Mouse (Mus musculus) hindbrain, embryonic 16.5 days (tissue): Measurements from ENCODE around the gene Efs. TPM values are rescaled to one million over a fixed set of nuclear protein-coding genes. Genes with fewer than 3 reads are reported as not detected.
"Not testable (repeated sequence)": the region's sequence is repeated elsewhere in the genome, so short reads cannot be mapped to it uniquely, and the experiment has no call there.

Source experiments
- ATAC-seq: fragments of 200-750 bp; cut with Nextera tagmentation; 2 replicates; pipeline ENCODE4 v1.8.0; 2017; ENCODE audit warnings: moderate TSS enrichment, moderate library complexity
- H3K27ac ChIP-seq: fragments of 300-500 bp; sonication (generic); 2 replicates; pipeline ENCODE4 v1.5.1; 2014; ENCODE audit warnings: low read depth, mild to moderate bottlenecking, control low read depth, low read length, moderate library complexity
- H3K27me3 ChIP-seq: fragments of 300-500 bp; sonication (generic); replicated peaks from 2 replicates; pipeline ENCODE4 v1.6.1; 2014; ENCODE audit warnings: low read length; ENCODE audit not compliant: control insufficient read depth, insufficient read depth
- H3K36me3 ChIP-seq: fragments of 300-500 bp; sonication (generic); 2 replicates; pipeline ENCODE4 v1.6.1; 2014; ENCODE audit warnings: mild to moderate bottlenecking, low read length, moderate library complexity, mixed read lengths; ENCODE audit not compliant: control insufficient read depth, insufficient read depth
- H3K4me1 ChIP-seq: fragments of 300-500 bp; sonication (generic); 2 replicates; pipeline ENCODE4 v1.6.1; 2014; ENCODE audit warnings: low read depth, low read length; ENCODE audit not compliant: control insufficient read depth, insufficient read depth
- H3K4me2 ChIP-seq: fragments of 300-500 bp; sonication (generic); 2 replicates; pipeline ENCODE4 v1.6.1; 2014; ENCODE audit warnings: mild to moderate bottlenecking, low read length, control low read depth, moderate library complexity
- H3K4me3 ChIP-seq: fragments of 300-500 bp; sonication (generic); 2 replicates; pipeline ENCODE4 v1.5.1; 2014; ENCODE audit warnings: mild to moderate bottlenecking, low read length, control low read depth, moderate library complexity
- H3K9ac ChIP-seq: fragments of 300-500 bp; sonication (generic); 2 replicates; pipeline ENCODE4 v1.6.1; 2014; ENCODE audit warnings: low read depth, mild to moderate bottlenecking, control low read depth, low read length, moderate library complexity
- H3K9me3 ChIP-seq: fragments of 300-500 bp; sonication (generic); 2 replicates; pipeline ENCODE4 v1.6.1; 2014; ENCODE audit warnings: mild to moderate bottlenecking, low read length, moderate library complexity; ENCODE audit not compliant: control insufficient read depth
- WGBS: fragments of 180-500 bp; shearing (Covaris S2); extraction: QIAGEN DNeasy Blood & Tissue Kit; methylation state at CpG from one replicate; pipeline ENCODE4 v1.1.7; 2014; 5-methylcytosine and 5-hydroxymethylcytosine counted together
- polyA plus RNA-seq: library from polyadenylated mRNA; unstranded; fragments of >200 nt; fragmentation: Nextera tagmentation; extraction: Ambion mirVana; gene quantifications from 2 replicates; pipeline ENCODE4 v1.2.1, GENCODE M21; 2015

The Efs gene
- polyA plus RNA-seq, 1 experiment from 2014 or later = 14.2 TPM

DNA sequence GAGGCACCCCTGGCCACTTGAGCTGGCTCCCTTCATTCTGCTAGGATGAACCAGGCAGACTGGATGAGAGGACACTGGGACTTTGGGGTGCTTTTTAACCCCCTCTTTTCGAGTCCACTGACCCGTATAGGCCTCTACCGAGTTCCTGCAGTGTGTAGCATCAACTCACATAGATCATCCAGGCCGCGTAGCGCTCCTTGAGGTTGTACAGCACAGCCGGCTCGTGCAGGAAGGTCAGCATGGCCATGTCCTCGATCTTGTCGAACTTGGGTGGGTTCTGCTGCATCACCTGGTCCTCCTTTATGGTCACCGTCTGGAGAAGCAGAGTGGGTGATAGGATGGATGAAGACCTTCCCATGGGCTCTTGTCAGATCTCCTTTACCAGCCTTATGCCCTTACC lies 37.8 kb upstream of the Efs start:
- WGBS = 81% methylated on average over 11 of the region's 11 CpGs
- Histone ChIP-seq H3K27me3 (no peaks in the 10 kb centered on the region), H3K4me2 (no peak overlapping the region), H3K4me3 (no peak overlapping the region), H3K9ac (no peak overlapping the region), H3K9me3 (no peaks in the 10 kb centered on the region), H3K4me1 (no peaks in the 10 kb centered on the region), H3K27ac (no peak overlapping the region), H3K36me3 (no peaks in the 10 kb centered on the region)
- ATAC-seq = no peak

DNA sequence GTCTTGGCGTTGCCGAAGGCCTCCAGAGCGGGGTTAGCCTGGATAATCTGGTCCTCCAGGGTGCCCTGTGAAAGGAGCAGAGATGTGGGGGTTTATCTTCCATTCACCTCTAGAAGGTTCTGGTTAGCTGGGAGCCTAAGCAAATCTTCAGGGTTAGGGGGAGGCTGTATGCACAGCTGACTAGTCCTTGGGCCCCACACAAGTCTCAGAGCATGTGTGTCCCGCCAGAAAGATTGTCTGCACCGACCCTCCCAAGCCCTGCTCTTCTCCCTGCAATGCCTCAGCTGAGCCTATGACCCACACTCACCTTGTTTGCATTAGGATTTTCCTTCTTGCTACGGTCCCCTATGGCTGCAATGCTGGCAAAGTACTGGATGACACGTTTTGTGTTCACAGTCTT lies 36.8 kb upstream of the Efs start:
- no peaks in the 10 kb centered on the region for H3K9me3 ChIP-seq
- no peak overlapping the region for H3K4me2 ChIP-seq
- H3K9ac ChIP-seq = no peak overlapping the region
- no peak overlapping the region for H3K27ac ChIP-seq
- H3K4me1 ChIP-seq = no peaks in the 10 kb centered on the region
- 87% methylated on average over 7 of the region's 7 CpGs for WGBS
- H3K27me3 ChIP-seq = no peaks in the 10 kb centered on the region
- ATAC-seq = no peak
- H3K36me3 ChIP-seq = no peaks in the 10 kb centered on the region
- no peak overlapping the region for H3K4me3 ChIP-seq

DNA sequence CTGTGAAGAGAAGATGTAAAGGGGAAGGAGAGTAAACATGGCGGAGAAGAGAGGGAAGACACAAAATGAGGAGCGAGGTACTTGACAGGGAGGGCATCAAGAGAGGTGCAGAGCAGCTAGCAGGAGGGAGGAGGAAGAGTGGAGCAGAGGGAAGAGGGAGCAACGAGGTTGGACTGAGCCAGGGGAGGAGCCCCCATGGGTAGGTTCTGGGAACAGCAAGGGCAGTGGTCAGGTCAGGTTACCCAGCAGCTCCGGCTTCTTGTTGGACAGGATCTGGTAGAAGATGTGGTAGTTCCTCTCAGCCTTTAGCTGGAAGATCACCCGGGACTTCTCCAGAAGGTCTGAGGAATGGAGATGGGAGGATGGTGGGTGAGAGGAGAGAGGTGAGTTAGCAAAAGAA lies 35.6 kb upstream of the Efs start:
- no peaks in the 10 kb centered on the region for H3K27me3 ChIP-seq
- 86% methylated on average over 5 of the region's 5 CpGs for WGBS
- no peak overlapping the region for H3K9ac ChIP-seq
- no peaks in the 10 kb centered on the region for H3K4me1 ChIP-seq
- no peaks in the 10 kb centered on the region for H3K36me3 ChIP-seq
- H3K4me3 ChIP-seq = no peak overlapping the region
- H3K27ac ChIP-seq = no peak overlapping the region
- no peak for ATAC-seq
- no peaks in the 10 kb centered on the region for H3K9me3 ChIP-seq
- H3K4me2 ChIP-seq = no peak overlapping the region

GRCm38 (mm10) chr14:54960769-54961168 lies 34.8 kb upstream of the Efs start:
- Histone ChIP-seq H3K36me3 (no peaks in the 10 kb centered on the region), H3K27me3 (no peaks in the 10 kb centered on the region), H3K4me2 (no peak overlapping the region), H3K4me3 (no peak overlapping the region), H3K4me1 (no peaks in the 10 kb centered on the region), H3K9me3 (no peaks in the 10 kb centered on the region), H3K9ac (no peak overlapping the region), H3K27ac (no peak overlapping the region)
- no peak for ATAC-seq
- WGBS = 79% methylated on average over 10 of the region's 10 CpGs

DNA sequence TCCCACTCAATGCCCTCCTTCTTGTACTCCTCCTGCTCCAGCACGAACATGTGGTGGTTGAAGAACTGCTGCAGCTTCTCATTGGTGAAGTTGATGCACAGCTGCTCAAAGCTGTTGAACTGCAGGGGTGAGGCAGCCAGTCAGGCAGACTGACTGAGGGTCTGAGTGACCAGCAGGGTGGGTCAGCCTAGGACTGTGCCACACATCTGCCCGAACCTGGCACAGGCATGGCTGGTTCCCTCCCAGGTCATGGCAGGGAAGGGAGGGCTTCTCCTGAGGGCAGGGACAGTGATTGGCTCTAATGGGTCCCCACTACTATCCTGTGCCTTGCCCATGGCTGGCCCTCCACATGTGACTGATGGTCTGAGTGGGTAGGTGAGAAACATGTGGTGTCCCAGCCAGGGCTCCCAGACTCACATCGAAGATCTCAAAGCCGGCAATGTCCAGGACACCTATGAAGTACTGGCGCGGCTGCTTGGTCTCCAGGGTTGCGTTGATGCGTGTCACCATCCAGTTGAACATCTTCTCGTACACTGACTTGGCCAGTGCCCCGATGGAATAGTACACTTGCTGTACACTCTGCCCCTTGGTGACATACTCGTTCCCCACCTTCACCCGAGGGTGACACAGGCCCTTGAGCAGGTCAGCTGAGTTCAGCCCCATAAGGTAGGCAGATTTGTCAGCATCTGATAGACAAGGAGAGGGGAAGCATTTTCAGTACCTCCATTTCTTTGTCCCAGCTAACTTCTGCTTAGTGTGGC lies 34.1 kb upstream of the Efs start:
- not testable (repeated sequence) for H3K4me3 ChIP-seq, ATAC-seq, H3K27me3 ChIP-seq, H3K9ac ChIP-seq, H3K9me3 ChIP-seq, H3K4me1 ChIP-seq, H3K36me3 ChIP-seq, H3K4me2 ChIP-seq, H3K27ac ChIP-seq
- 90% methylated on average over 11 of the region's 12 CpGs for WGBS

DNA sequence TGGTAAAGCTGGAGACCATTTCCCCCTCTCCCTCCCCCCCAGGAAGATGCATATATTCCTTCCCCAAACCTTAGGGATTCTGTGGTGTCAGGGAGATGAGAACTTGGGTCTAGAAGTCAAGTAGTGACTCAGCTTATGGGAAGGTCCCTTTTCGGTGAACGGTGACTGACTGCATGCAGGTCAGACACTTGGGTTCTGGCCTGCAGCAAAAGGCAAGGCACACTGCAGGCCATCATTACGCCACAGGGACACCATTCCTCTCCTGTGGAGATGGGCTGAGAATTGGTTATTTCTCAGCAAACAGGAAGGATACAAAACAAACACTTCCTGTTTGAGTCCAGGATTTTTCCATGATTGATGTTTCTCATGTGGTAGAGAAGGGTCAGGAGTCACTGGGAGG lies 33.3 kb upstream of the Efs start:
- Histone ChIP-seq H3K9ac (no peak overlapping the region), H3K36me3 (no peaks in the 10 kb centered on the region), H3K9me3 (no peaks in the 10 kb centered on the region), H3K4me3 (no peak overlapping the region), H3K27me3 (no peaks in the 10 kb centered on the region), H3K27ac (no peak overlapping the region), H3K4me2 (no peak overlapping the region), H3K4me1 (no peaks in the 10 kb centered on the region)
- no peak for ATAC-seq
- WGBS = 92% methylated on average over 3 of the region's 3 CpGs

GRCm38 (mm10) chr14:54958503-54958902 lies 32.6 kb upstream of the Efs start:
- Histone ChIP-seq H3K4me2 (no peak overlapping the region), H3K36me3 (no peaks in the 10 kb centered on the region), H3K27ac (no peak overlapping the region), H3K4me1 (no peaks in the 10 kb centered on the region), H3K4me3 (no peak overlapping the region), H3K9ac (no peak overlapping the region), H3K27me3 (no peaks in the 10 kb centered on the region), H3K9me3 (no peaks in the 10 kb centered on the region)
- WGBS = 85% methylated on average over 4 of the region's 4 CpGs
- ATAC-seq = no peak

DNA sequence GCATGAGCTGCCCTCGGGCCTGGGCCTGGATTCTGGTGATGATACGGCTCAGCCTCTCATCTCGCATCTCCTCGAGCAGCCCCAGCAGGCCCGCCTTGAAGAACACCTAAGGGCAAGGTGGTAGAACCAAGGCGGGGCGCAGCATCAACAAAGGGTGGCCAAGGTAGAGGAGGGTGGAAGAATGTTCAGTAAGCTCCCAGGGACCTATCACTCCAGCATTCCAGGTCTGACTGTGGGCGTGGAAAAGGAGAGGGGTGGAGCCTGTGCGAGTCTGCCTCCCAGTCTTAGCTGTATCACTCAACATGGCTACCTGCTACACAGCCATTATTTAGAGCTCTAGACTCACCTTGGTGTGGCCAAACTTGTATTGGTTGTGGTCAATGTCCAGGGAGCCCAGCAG lies 30.6 kb upstream of the Efs start:
- Histone ChIP-seq H3K4me2 (no peak overlapping the region), H3K27ac (no peak overlapping the region), H3K9ac (no peak overlapping the region), H3K36me3 (no peaks in the 10 kb centered on the region), H3K4me3 (no peak overlapping the region), H3K9me3 (no peaks in the 10 kb centered on the region), H3K4me1 (no peaks in the 10 kb centered on the region), H3K27me3 (no peaks in the 10 kb centered on the region)
- WGBS = 85% methylated on average over 9 of the region's 9 CpGs
- no peak for ATAC-seq

GRCm38 (mm10) chr14:54955481-54955880 lies 29.6 kb upstream of the Efs start:
- Histone ChIP-seq H3K4me1 (no peaks in the 10 kb centered on the region), H3K9ac (no peak overlapping the region), H3K4me2 (no peak overlapping the region), H3K4me3 (no peak overlapping the region), H3K9me3 (no peaks in the 10 kb centered on the region), H3K36me3 (no peaks in the 10 kb centered on the region), H3K27me3 (no peaks in the 10 kb centered on the region), H3K27ac (no peak overlapping the region)
- ATAC-seq = no peak
- WGBS = 90% methylated on average over 3 of the region's 3 CpGs

- H3K4me2 ChIP-seq = no peak overlapping the region
- H3K27me3 ChIP-seq = no peaks in the 10 kb centered on the region
- H3K27ac ChIP-seq = no peak overlapping the region
- 84% methylated on average over 3 of the region's 3 CpGs for WGBS
- H3K9ac ChIP-seq = no peak overlapping the region
- no peak for ATAC-seq
- H3K9me3 ChIP-seq = no peaks in the 10 kb centered on the region
- H3K36me3 ChIP-seq = no peaks in the 10 kb centered on the region
- H3K4me1 ChIP-seq = no peaks in the 10 kb centered on the region
- H3K4me3 ChIP-seq = no peak overlapping the region
Observed at GRCm38 (mm10) chr14:54954474-54954873, 28.5 kb upstream of the Efs start.
